Mouse (Mus musculus): ENCODE results near the gene Arid5a. TPM values are rescaled to one million over a fixed set of nuclear protein-coding genes. Genes with fewer than 3 reads are reported as not detected.
A peak's percentile ranks its signal among the peaks of the same experiment; 100 is the strongest.

The Arid5a gene
- polyA plus RNA-seq, 1 experiment: 11.3 TPM

DNA sequence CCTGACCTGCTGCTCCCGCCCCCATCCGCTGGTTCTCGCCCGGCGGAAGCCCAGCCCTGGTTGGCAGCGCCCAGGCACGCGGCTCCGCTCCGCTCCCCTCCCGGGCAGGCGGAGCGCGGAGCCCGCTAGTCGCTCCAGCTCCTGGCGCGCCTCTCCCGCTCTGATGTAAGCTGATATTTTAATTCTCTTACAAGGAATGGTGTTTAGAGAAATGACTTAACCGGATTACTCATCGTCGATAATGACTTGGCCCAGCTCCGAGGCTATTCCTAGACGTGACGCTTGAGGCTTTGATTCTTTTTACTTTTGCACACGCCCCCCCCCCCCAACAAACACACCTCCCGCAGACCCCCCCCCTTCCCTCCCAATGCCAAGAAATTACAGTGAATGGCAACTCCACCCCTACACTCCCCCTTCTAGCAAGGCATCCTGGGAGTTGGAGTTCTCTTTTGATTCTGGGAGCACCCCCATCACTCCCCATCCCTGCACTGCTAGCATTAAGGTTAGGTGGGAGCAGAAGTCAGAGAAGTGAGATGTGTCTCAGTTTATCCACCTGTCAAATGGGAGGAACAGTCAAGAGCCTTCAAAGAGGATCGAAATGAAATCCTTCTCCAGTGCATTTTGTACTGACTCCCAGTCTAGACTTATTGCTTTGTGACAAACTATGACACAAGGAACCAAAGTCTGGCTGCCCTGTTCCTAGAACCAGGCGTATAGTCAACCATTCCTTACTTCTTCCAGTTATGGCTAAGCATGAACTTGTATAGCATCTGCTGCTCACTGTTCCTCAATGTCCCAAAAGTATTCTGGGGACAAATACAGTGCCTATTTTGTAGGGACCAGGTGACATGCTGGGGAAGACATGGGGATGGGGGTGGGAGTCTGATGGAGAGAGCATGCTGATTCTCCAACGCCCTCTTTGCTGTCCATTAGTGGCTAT is 3.9 kb upstream of the Arid5a start:
- Histone ChIP-seq H3K4me1 (ENCODE audit: control insufficient read depth, insufficient read depth, low read length) (peaks cover 2% of the 10 kb centered on the region; the same call in 1 of the 2 replicates), H3K27ac (ENCODE audit: insufficient read depth, low read length) (no peak overlapping the region), H3K4me3 (ENCODE audit: insufficient read depth, low read length) (no peak overlapping the region)
- no peak for TF ChIP-seq POLR2A (IDR thresholded peaks at IDR 0.05; ENCODE audit: extremely low read depth, insufficient read depth, low read length)
- no peak for TF ChIP-seq CTCF (IDR thresholded peaks at IDR 0.05; ENCODE audit: extremely low read depth, insufficient read depth, low read length)

DNA sequence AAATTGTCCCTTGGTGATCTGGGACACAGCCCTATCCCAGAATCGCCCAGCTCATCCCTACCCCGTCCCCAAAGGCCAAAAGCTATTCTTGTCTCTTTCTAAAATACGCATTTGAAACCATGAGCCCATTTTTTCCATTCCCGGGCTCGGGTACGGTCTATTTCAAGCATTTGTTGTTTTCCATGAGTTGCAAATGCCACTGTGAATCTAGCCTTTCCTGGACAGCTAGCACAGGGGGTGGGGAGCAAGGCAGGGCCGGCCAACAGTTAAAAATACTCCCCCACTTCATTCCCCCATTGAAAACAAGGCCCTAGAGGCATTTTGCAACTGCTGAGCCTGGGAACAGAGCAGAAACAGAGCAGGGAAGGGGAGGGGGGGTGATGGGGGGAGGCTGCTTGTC is 2.8 kb upstream of the Arid5a start:
- Histone ChIP-seq H3K27ac (ENCODE audit: insufficient read depth, low read length) (no peak overlapping the region), H3K4me1 (ENCODE audit: control insufficient read depth, insufficient read depth, low read length) (peaks cover 2% of the 10 kb centered on the region; the same call in 1 of the 2 replicates), H3K4me3 (ENCODE audit: insufficient read depth, low read length) (no peak overlapping the region)
- TF ChIP-seq POLR2A (IDR thresholded peaks at IDR 0.05; ENCODE audit: extremely low read depth, insufficient read depth, low read length) (no peak), CTCF (IDR thresholded peaks at IDR 0.05; ENCODE audit: extremely low read depth, insufficient read depth, low read length) (no peak)

DNA sequence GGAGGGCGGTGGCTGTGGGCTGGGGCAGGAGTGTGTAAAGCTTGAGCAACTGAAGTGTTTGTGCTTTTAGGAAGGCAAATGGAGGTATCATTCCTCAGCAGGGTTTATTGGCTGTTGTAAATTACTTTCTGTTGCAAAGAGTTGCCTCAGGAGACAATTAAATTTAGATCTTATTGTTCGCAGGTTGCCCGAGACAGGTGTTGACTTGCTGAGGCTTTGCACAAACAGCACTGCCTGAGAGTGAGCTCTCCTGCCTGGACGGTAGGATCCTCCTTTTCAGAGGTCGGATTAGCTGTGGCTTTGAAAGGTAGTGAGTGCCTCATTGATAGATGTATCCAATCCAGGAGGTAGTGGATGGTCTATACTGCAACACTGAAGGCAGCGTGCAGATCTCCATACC is 1.4 kb upstream of the Arid5a start:
- no peak for TF ChIP-seq POLR2A (IDR thresholded peaks at IDR 0.05; ENCODE audit: extremely low read depth, insufficient read depth, low read length)
- TF ChIP-seq CTCF (IDR thresholded peaks at IDR 0.05; ENCODE audit: extremely low read depth, insufficient read depth, low read length): no peak
- no peak overlapping the region for H3K4me3 ChIP-seq (ENCODE audit: insufficient read depth, low read length)
- peaks cover 2% of the 10 kb centered on the region; the same call in 1 of the 2 replicates for H3K4me1 ChIP-seq (ENCODE audit: control insufficient read depth, insufficient read depth, low read length)
- no peak overlapping the region for H3K27ac ChIP-seq (ENCODE audit: insufficient read depth, low read length)

DNA sequence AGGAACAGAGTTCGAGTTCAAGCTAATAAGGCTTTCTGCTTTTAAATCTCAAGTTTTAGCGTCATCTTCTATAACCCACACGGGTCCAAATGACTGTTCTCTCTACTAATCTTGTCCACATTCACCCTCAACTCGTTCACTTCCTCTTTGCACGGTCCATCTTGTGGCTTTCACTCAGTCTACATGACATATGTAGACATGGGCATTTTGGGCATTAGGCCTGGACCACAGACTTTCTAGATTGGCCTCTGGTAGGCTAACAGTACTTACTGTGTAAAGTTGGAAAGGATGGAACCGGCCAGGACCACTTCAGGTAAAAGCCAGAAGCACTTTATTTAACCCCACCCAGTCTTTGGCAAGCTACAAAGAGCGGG is 425 bp upstream of the Arid5a start:
- no peak overlapping the region; the same call in 1 of the 2 replicates for H3K4me3 ChIP-seq (ENCODE audit: insufficient read depth, low read length)
- no peak overlapping the region for H3K27ac ChIP-seq (ENCODE audit: insufficient read depth, low read length)
- peaks cover 2% of the 10 kb centered on the region; the same call in 1 of the 2 replicates for H3K4me1 ChIP-seq (ENCODE audit: control insufficient read depth, insufficient read depth, low read length)
- TF ChIP-seq CTCF (IDR thresholded peaks at IDR 0.05; ENCODE audit: extremely low read depth, insufficient read depth, low read length): no peak
- no peak for TF ChIP-seq POLR2A (IDR thresholded peaks at IDR 0.05; ENCODE audit: extremely low read depth, insufficient read depth, low read length)

DNA sequence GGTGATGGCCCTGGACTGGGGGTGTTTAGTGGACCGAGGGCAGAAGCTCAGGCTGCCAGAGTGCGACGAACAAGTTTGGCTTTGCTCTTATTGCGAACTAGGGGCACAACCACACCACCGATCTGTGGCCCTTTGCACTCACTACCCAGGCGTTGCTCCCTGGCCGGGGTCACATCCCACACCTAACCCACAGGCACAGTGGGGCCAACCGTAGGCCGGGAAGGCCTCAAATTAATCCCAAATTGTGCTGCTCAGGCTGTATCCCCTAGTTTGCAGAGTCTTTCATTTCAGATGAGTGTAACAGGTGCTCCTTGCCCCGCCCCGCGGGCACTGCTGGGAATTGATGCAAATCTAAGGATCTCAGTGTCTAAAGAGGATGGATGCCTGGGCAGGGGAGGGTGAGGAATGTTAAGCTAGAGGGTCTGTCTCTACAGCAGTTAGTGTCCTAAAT is 943 bp downstream of the Arid5a start:
- TF ChIP-seq POLR2A (IDR thresholded peaks at IDR 0.05; ENCODE audit: extremely low read depth, insufficient read depth, low read length) (no peak), CTCF (IDR thresholded peaks at IDR 0.05; ENCODE audit: extremely low read depth, insufficient read depth, low read length) (no peak)
- Histone ChIP-seq H3K4me3 (ENCODE audit: insufficient read depth, low read length) (peak overlapping the region; percentile 65), H3K4me1 (ENCODE audit: control insufficient read depth, insufficient read depth, low read length) (no peaks in the 10 kb centered on the region), H3K27ac (ENCODE audit: insufficient read depth, low read length) (0 out of 2 replicates have a peak overlapping the region, but pooled peaks have one; percentile 14)

DNA sequence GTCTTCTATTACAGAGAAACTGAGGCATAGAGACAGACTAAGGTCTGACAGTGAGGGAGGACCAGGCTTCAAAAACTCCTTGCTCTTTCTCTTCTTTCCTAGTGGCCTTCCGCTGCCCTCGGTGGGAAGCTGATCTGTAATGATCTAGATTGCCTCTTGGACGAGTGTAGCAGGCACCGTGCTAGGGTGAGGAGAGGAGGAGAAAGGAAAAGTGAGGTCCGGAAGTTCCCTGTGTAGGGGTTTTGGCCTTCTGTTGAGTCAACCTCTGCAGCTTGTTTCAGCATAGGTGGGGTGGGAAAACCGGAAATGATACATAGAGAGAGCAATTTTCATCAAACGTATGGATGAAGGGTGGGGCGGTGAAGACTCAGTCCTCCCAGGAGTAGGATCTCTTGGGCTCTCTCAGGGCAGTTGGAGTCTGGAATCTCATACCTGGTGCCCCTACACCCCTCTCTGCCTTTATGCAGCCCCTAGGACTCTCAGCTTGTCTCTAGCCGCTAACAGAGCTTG is 1.5 kb downstream of the Arid5a start:
- TF ChIP-seq CTCF (IDR thresholded peaks at IDR 0.05; ENCODE audit: extremely low read depth, insufficient read depth, low read length) (no peak), POLR2A (IDR thresholded peaks at IDR 0.05; ENCODE audit: extremely low read depth, insufficient read depth, low read length) (no peak)
- 0 out of 2 replicates have a peak overlapping the region, but pooled peaks have one; percentile 14 for H3K27ac ChIP-seq (ENCODE audit: insufficient read depth, low read length)
- H3K4me1 ChIP-seq (ENCODE audit: control insufficient read depth, insufficient read depth, low read length): no peaks in the 10 kb centered on the region
- H3K4me3 ChIP-seq (ENCODE audit: insufficient read depth, low read length): peak overlapping the region; percentile 65

DNA sequence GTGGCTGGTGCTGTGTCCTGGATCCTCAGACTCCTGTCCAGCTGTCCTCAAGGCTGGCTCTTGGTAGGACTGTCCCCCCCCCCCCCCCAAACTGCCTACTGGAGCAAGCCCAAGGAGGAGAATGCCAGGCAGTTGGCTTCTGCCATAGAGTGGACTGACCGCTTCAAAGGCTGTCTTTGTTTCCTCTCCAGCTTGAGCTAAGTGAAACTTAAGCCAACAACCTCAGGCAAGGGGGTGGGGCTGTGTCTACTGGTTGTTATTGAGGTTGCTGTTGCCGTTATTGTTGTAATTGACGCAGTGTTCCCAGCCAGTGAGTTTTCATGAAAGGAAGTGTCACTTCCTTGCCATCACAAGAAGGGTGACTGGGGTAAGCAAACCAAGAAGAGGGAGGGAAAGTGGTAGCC is 2.0 kb downstream of the Arid5a start:
- no peak for TF ChIP-seq CTCF (IDR thresholded peaks at IDR 0.05; ENCODE audit: extremely low read depth, insufficient read depth, low read length)
- Histone ChIP-seq H3K27ac (ENCODE audit: insufficient read depth, low read length) (peak overlapping the region; percentile 51), H3K4me1 (ENCODE audit: control insufficient read depth, insufficient read depth, low read length) (no peaks in the 10 kb centered on the region), H3K4me3 (ENCODE audit: insufficient read depth, low read length) (no peak overlapping the region)

DNA sequence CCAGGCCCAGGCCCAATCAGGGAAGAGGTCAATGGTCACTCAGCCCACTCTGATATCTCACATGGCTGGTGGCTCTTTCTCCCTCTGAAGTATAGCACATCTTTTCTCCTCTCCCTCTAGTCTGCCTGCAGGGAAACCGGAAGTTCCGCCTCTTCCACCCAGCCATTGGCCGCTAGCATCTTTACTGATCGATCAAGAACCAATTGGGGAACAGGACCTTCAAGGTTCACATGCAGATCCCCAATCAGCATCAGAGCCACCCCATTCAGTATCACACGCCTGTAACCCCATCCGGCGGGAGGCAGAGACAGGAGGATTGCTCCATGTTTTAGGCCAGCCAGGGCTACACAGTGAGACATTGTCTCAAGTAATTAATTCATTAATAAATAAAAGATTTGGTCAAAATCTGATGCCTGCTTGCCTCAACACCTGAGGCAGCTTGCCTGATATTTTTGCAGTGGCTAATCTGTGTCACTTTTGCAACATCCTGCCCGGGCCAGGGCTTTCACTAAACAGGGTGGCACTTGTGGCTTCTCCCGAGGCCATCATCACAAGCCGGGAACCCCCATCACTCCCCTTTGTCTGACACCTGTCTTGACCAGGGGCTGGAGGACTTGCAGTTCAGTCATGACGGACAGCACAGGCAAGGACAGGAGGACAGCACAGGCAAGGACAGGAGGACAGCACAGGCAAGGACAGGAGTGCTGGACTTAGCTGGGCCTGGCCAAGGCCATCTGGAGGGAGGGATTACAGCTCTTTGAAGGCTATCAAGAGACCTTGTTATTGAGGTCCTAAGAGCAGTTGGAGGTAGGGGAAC is 7.6 kb downstream of the Arid5a start:
- TF ChIP-seq POLR2A (IDR thresholded peaks at IDR 0.05; ENCODE audit: extremely low read depth, insufficient read depth, low read length): no peak
- no peak overlapping the region for H3K4me3 ChIP-seq (ENCODE audit: insufficient read depth, low read length)
- no peak overlapping the region for H3K27ac ChIP-seq (ENCODE audit: insufficient read depth, low read length)
- no peaks in the 10 kb centered on the region for H3K4me1 ChIP-seq (ENCODE audit: control insufficient read depth, insufficient read depth, low read length)

DNA sequence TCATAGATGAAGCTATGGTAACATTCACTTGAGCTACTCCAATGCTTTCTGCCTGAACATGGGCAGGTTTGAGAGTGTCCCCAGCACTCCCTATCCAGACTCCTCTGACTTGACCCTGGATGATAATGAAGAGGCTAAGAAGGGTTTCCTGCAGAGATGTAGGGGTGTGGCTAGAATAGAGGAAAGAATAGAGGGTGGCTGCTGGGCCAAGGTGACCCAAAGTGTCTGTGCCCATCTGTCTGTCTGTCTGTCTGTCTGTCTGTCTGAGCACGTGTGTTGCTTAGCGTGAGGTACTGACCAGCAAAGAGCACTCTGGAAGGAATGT is 8.2 kb downstream of the Arid5a start:
- no peak overlapping the region for H3K27ac ChIP-seq (ENCODE audit: insufficient read depth, low read length)
- no peaks in the 10 kb centered on the region for H3K4me1 ChIP-seq (ENCODE audit: control insufficient read depth, insufficient read depth, low read length)
- no peak for TF ChIP-seq POLR2A (IDR thresholded peaks at IDR 0.05; ENCODE audit: extremely low read depth, insufficient read depth, low read length)
- no peak for TF ChIP-seq CTCF (IDR thresholded peaks at IDR 0.05; ENCODE audit: extremely low read depth, insufficient read depth, low read length)
- H3K4me3 ChIP-seq (ENCODE audit: insufficient read depth, low read length): no peak overlapping the region

All from cortical plate, adult 2 months (tissue).